Mouse (Mus musculus): ENCODE data around the gene Zdhhc17. TPM values are rescaled to one million over a fixed set of nuclear protein-coding genes. Genes with fewer than 3 reads are reported as not detected.

Zdhhc17 gene
- total RNA-seq, 2 experiments from 2014 or later: 102 to 122 TPM

DNA sequence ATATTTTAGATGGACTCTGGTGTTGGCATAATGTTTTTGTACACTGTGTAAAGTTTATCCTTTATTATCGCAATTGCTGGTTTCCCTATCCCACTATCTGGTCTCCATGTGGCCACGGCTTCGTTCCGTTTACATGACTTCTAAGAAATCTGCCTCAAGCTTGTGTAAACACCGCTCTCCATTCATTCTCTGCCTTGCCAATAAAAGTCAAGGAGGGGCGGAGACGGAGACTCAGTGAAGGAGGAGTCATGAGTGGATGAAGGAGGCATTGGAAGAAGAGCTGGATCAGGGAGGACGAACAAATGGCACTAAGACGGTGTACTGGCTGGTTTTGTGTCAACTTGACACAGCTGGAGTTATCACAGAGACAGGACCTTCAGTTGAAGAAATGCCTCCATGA, 37.9 kb downstream of the Zdhhc17 start:
- no peak for DNase-seq (ENCODE audit: low spot score in 2 of 2)
- intact Hi-C loops (cut with DNase I): no loop called here

DNA sequence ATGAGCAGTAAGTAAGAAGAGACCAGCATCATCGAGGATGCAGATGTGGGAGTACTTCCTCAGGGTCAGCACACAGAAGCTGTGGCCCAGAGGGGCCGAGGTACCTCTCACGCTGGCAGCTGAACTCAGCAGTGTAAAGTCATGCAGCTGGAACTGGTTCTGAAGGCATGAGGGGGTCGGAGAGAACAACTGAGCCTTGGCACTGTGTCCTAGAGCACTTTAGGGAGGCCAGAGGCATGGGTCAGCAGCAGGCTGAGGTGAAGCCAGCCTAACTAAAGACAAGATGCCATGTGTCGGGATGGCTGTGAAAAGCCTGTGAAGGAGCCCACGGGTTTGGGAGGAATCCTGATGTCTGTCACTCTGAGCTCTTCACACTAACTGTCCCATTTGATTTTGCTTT, 38.5 kb downstream of the Zdhhc17 start:
- intact Hi-C loops (cut with DNase I): no loop called here
- no peak for DNase-seq (ENCODE audit: low spot score in 2 of 2)

DNA sequence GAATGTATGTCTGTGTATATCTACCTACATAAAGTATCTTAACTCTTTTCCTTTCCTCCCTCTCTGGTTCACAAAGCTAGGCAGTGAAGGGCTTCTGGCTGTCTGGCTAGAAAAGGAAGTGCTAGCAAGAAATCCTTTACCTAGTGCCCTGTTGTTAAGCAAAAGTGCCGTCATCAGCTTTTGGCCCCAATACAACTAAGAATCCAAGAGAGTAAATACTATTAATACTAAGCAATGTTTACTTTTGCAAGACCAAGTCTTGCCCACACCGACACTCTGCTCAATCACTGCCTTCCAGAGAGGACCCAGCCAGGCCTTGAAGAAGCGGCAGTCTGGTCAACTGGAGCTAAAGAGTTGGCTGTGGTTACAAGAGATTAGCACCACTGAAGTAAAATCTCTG, 38.9 kb downstream of the Zdhhc17 start:
- no peak for DNase-seq (ENCODE audit: low spot score in 2 of 2)
- intact Hi-C loops (cut with DNase I): no loop called here

DNA sequence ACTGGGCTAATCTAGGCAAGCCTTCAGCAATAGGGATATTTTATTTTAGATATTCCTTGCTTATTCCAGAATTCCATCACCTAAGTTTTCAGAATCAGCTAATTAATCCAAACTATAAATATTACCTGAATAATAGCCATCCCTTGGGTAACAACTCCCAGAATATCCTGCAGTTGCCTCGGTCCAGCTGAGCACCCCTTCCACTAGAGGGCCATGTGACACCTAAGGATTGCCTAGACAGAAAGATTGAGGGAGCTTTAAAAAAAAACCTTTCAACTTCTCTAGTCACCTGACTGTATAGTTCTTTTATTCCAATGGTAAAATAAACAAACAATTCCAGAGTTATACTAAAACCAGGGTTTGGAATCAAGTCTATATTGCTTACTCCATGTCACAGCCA, 47.8 kb downstream of the Zdhhc17 start:
- DNase-seq (ENCODE audit: low spot score in 2 of 2): no peak
- intact Hi-C loops (cut with DNase I): no loop called here

DNA sequence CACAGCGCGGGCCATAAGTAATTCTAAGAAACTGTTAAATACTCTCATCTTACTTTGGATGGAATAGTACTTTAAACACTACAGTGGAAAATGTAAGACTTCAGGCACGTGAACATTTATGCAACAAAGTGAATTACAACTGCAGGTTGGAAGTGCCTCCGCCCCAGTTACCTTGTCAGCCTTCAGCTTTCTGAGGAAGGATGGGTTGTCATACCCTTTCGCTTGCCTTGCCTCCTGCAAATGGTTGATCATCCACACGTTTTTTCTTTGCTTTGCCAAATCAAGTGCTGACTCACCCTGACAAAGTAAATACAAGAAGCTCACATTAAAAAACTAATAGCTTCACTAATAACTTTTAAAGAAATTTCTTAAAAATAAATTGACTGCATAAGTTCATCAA, 49.1 kb downstream of the Zdhhc17 start:
- intact Hi-C loops (cut with DNase I): no loop called here
- DNase-seq (ENCODE audit: low spot score in 2 of 2): no peak

DNA sequence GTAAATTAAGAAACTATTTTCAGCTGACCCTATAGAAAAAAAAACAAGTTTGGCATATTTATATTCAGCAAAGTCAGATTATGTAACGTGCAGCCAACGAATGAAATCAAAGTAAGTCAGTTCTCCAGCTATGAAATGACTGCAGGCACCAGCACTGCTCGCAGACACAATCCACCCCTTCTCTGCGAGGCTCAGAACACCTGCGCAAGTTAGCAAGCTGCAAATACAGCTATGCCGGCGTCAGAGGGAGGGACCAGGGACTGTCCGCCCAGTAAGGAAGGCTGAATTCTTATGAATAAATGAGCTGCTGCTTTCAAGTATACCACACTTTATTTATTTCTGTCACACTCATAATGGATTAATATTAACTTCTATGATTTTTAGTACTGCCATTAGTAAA, 50.2 kb downstream of the Zdhhc17 start:
- no peak for DNase-seq (ENCODE audit: low spot score in 2 of 2)
- intact Hi-C loops (cut with DNase I): no loop called here

DNA sequence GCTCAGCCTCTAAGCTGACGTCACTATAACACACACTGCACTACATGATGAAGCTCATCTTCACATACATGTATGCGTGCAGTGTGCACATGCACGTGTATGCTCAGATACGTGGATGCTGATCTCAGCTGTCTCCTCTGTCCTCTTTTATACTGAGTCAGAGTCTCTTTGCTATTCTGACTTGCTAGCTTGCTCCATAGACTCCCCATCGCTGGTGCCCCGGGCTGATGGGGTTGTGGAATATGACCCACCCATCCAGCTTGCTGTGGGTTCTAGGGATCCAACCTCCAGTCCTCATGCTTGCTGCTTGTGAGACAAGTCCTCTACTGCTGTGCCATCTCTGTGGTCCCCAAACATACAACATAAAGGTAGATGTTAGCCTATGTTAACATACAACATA, 51.1 kb downstream of the Zdhhc17 start:
- intact Hi-C loops (cut with DNase I): no loop called here
- DNase-seq (ENCODE audit: low spot score in 2 of 2): no peak

DNA sequence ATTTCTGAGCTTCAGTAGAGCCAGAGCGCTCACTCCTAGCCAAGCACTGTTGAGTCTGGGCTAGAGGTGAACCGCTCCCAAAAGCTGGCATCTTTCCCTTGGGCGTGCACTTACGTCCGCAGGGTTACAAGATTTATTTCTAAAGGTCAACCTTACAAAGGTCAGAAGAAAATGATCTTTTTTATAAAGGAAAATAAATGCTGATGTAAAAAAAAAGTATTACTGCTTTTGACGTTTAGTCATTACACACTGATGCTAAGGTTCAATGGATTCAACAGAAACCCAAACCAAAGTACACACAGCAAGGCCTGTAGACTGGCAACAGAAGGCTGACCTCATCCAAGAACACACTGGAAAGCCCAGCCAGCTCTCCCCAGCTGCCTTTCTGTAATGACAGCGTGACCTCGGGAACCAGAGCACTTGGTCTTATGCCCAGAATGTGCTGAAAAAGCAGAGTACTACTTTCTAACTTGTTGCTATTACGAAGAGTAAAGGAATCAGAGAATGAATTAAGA, 56.9 kb downstream of the Zdhhc17 start:
- intact Hi-C loops (cut with DNase I): no loop called here
- no peak for DNase-seq (ENCODE audit: low spot score in 2 of 2)

DNA sequence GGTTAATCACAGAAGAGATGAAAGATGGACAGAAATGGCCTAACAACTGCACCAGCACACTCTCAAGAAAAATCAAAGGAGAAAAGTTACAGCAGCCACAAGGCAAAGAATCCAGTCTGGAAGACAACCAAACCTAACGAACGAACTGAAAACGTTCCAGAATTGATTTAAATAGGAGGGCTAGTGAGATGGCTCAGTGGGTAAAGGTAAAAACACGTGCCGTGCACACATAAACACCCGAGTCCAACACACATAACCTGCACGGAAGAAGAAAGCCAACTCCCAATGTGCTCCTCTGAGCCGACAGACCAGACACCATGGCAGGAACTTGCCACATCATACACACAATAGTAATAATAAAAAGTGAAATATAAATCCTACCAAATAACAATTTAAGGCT, 57.7 kb downstream of the Zdhhc17 start:
- DNase-seq (ENCODE audit: low spot score in 2 of 2): no peak
- intact Hi-C loops (cut with DNase I): no loop called here

DNA sequence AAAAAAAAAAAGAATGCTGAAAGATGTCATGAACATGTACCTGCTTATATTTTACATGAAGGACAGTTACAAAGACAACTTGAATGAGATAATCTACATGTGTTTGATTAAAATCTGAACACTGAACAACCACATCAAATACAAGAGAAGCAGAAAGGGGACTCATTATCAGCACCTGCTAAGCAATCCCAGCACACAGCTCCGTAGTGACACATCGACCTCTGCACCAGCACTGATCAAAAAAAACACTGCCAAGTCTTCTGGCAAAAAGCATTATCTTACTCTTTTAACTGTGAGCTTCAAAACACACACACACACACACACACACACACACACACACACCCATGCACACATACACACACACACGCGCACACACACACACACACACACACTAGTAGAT, 58.2 kb downstream of the Zdhhc17 start:
- intact Hi-C loops (cut with DNase I): no loop called here
- no peak for DNase-seq (ENCODE audit: low spot score in 2 of 2)

DNA sequence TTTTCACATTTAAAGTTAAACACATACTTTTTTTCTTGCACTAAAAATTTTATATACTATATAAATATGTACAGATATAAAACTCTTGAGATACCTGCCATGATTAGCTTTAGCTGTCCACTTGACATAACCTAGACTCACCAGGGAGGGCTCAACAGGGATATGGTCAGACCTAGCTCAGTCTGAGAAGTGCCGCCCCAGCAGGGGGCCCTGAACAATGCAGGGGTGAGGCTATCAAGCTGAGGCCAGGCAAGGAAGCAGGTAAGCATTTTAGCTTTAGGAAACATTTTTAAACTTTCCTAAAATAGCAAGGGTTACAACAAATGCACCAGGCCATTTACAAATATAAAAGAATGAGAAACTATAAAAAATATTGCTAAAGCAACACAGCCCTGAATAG, 58.8 kb downstream of the Zdhhc17 start:
- intact Hi-C loops (cut with DNase I): no loop called here

DNA sequence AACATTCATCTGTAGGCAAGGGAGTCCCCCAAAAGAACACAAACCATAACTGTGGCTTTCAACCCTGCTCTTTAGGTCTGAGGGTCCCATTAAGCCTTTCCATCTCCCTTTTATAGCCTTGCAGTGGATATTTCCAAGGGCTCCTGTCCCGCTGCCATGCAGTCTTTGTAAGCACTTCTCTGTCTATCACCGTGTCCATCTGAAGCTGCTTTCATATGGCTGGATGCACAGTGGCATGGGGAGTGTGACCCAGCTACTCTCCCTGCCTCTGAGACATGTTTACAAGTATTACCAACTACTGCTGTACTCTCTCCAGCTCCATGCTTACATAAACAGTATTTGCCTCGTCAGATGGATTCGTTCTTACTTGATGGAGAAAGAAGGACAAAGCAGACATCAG, 62.4 kb downstream of the Zdhhc17 start:
- intact Hi-C loops (cut with DNase I): no loop called here
- DNase-seq (ENCODE audit: low spot score in 2 of 2): no peak

More for the DNA sequence above, 58.8 kb downstream of the Zdhhc17 start:
- no peak for DNase-seq (ENCODE audit: low spot score in 2 of 2)

DNA sequence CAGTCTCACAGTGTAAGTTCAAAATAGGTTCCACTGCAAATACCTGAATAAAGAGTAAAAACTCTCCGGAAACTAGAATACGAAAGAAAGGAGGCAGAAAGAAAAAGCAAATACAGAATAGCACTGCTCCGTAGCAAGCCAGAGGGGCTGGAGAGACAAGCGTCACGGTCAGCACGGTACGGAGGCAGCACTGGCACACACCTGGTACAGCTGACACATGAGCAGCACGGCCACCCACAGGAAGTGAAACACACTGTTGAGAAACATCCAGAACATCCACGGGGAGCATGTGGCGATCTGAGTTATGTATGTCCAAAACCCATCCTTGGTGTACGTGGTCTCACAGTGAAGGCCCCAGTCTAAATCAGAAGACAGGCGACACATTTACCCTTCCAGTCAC, 64.0 kb downstream of the Zdhhc17 start:
- no peak for DNase-seq (ENCODE audit: low spot score in 2 of 2)
- intact Hi-C loops (cut with DNase I): no loop called here

DNA sequence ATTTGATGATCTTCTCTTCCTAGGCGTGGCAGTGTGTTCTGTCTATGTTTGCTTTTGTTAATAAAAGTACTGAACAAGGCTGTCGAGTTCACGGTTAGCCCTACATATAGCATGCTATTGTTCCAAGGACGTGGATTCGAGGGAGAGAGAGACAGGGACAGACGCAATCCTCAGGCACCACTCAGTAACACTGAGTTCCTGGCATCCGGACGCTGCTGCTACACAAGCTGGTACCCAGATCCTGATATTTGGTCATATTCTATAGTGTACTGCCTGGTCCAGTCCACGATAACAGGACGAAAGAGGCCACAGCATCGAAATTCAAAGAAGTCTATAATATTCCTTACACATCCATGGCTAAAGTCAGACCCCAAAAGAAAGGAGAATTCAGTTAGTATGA, 65.8 kb downstream of the Zdhhc17 start:
- DNase-seq (ENCODE audit: low spot score in 2 of 2): no peak
- intact Hi-C loops (cut with DNase I): no loop called here

DNA sequence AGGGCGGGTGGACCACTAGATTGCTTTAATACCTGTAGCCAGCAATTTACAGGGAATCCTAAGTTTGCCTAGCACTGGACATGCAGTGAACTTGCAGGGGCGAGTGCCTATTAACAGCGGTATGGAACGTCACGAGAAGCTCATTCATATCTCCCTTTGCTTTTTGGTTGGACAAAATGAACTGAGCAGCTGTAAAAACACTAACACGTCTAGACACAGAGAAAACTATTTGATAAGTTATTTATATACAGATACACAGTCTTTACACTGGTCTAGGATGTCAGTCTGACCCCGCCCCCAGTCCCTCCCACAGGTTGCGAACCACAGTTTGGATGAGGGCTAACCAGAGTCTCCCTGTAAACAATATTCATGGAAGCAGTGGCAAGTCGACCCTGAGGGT, 67.1 kb downstream of the Zdhhc17 start:
- intact Hi-C loops (cut with DNase I): no loop called here

DNA sequence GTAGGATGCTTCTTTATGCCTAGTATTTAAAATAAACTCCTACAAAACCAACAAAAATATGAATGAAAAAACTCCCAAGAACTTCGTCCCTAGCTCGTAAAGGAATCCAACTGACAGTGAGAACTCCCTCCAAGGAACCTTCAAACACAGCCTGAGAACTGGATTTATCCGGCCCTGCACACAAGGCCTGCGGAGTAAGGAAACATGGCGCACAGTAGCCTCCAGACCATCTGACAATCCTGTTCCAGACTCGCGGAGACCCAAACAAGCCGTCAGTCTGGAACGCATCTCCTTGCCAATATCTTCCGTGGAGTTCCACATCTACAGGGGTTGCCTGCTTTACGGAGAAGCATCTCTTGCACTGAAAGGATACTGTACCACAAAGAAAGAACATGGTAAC, 68.0 kb downstream of the Zdhhc17 start:
- no peak for DNase-seq (ENCODE audit: low spot score in 2 of 2)
- intact Hi-C loops (cut with DNase I): no loop called here

More for the DNA sequence above, 67.1 kb downstream of the Zdhhc17 start:
- DNase-seq (ENCODE audit: low spot score in 2 of 2): no peak

DNA sequence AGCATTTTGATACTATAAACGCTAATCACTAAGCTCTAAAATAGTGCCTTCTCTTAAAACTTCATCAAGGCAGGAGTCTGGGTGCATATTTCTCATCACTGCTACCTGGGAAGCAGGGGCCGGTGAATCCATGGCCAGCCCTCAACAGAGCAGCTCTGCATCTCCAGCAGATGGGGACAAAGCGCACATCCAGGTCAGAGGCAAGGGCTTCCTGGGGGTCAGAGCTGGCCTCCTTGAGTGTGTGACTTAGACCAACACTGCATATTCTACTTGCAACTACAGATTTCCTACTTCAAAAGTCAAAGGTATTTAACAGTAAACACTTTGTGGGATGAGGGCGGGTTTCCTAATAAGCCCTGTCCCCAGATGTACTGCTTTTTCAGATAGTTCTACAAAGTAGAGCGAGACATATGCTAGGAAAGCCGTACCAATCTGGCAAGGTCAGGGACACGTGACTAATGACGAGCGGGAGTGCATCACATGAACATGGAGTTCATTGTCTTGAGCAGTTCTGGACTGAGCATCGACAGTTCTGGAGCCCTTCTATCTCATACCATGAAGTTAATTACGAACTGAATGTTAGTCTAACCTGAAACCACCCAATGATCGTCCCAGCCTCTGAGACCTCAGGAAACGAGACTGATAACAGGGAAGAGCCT, 69.1 kb downstream of the Zdhhc17 start:
- no peak for DNase-seq (ENCODE audit: low spot score in 2 of 2)
- intact Hi-C loops (cut with DNase I): no loop called here

DNA sequence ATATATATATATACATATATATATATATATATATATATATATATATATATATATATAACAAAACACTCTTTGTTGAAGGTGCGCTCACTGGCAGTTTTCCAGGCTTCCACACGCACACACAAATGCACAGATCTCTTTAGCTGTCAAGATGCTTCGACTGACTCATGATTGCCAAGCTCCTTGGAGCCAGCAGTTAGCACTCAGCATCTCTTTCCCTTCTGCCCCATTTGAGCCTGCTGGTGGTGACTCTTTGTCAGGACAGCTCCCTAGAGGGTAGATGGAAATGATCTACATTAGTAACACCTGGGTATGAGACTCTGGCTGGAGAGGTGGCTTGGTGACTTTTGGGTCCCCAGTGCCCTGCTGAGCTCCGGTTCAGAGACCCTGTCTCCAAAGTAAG, 70.2 kb downstream of the Zdhhc17 start:
- no peak for DNase-seq (ENCODE audit: low spot score in 2 of 2)
- intact Hi-C loops (cut with DNase I): no loop called here

DNA sequence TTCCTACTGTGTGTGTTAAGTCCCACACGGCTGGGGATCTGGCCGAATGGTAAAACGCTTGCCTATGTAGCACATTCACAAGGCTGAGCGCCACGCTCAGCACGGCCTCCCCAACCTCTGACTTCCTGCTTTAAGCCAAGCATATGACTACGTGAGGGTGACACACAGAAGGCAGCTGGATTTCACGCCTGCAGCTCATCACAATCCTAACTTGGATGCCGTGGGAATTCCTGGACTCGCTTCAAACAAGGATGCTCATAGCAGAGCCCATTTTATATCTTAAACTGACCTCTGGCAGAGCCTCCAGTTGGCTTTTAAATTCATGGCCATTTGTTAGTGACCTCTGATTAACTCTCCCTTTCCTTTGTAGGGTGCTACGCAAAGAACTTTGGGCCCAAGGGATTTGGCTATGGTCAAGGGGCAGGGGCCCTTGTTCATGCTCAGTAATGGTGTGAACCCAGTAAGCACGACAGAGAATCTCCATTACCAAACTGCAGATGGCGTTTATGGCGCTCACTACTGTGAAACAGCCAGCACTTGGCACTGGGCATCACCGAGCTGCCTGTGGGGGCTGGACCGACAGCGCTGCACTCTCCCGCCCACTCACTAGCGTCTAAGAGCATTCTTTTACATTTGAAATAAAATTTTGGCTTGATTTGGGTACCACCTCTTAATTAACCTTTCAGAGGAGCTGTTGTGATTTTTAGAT, 70.9 kb downstream of the Zdhhc17 start:
- intact Hi-C loops (cut with DNase I): no loop called here
- DNase-seq (ENCODE audit: low spot score in 2 of 2): peak; percentile 60 to 64

DNA sequence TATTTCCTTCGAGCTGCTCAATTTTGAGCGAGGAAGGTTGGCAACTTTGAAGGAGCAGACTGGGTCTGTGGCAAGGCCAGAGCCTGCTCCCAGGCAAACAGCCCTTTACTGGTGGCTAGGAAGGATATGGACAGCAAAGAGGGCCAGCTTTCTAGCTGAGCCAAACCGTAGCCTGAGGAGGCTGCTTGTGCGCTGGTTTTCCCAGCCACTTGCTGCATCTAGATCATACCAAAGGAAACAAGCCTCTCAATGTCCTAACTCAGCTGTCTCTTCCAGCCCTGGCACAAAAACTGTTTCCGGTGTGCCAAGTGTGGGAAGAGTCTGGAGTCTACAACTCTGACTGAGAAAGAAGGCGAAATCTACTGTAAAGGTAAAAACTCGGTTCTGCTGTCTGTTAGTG, 71.6 kb downstream of the Zdhhc17 start:
- intact Hi-C loops (cut with DNase I): no loop called here
- DNase-seq (ENCODE audit: low spot score in 2 of 2): peak in 1 of 2 experiments; percentile 43

DNA sequence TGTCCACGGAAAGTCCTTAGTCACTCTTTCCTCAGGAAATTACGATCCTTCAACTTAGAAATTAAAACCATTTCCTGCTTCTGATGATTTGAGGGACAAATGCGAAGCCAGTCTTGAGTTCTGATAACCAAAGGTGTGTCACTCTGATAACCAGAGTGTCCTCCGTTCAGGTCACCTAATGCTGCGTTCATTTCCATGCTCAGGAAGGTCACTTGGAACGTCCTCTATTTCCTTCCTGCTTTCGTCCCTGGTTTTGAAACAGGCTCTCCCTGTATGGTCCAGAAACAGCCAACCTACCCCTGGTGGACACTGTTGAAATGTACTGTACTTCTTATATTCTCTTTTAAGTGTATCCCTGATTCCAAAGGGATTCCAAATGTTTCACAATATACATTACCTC, 74.3 kb downstream of the Zdhhc17 start:
- intact Hi-C loops (cut with DNase I): no loop called here
- DNase-seq (ENCODE audit: low spot score in 2 of 2): no peak

Measured in left cerebral cortex, postnatal 36 days (tissue).